Mouse (Mus musculus): ENCODE measurements around the gene Aaed1.

Aaed1 gene

GRCm38 (mm10) chr13:64252147-64252546, 60.4 kb downstream of the Aaed1 start:
- in situ Hi-C loops (cut with MboI, MseI), result no loop called here

GRCm38 (mm10) chr13:64250363-64250762, 62.1 kb downstream of the Aaed1 start:
- in situ Hi-C loops (cut with MboI, MseI), result no loop called here

- in situ Hi-C loops (cut with MboI, MseI), result loop anchor here (5.0 kb wide), 1 partner anchor 58 kb away; no protein-coding TSS in a partner anchor
Observed at GRCm38 (mm10) chr13:64248775-64249524, 63.6 kb downstream of the Aaed1 start.

GRCm38 (mm10) chr13:64248161-64248774, 64.2 kb downstream of the Aaed1 start:
- in situ Hi-C loops (cut with MboI, MseI), result loop anchor here (5.0 kb wide), 1 partner anchor 59 kb away; no protein-coding TSS in a partner anchor

- in situ Hi-C loops (cut with MboI, MseI), result loop anchor here (5.0 kb wide), 1 partner anchor 61 kb away; no protein-coding TSS in a partner anchor
Observed at GRCm38 (mm10) chr13:64246106-64246505, 66.4 kb downstream of the Aaed1 start.

GRCm38 (mm10) chr13:64244685-64245261, 67.7 kb downstream of the Aaed1 start:
- in situ Hi-C loops (cut with MboI, MseI), result loop anchor here (5.0 kb wide), 1 partner anchor 63 kb away; no protein-coding TSS in a partner anchor

- in situ Hi-C loops (cut with MboI, MseI), result no loop called here
Observed at GRCm38 (mm10) chr13:64242721-64243120, 69.8 kb downstream of the Aaed1 start.

GRCm38 (mm10) chr13:64240626-64241025, 71.9 kb downstream of the Aaed1 start:
- in situ Hi-C loops (cut with MboI, MseI), result no loop called here

- in situ Hi-C loops (cut with MboI, MseI), result loop anchor here (10.0 kb wide), 1 partner anchor 1293 kb away; no protein-coding TSS in a partner anchor
Observed at GRCm38 (mm10) chr13:64237681-64238157, 74.8 kb downstream of the Aaed1 start.

- in situ Hi-C loops (cut with MboI, MseI), result loop anchor here (10.0 kb wide), 1 partner anchor 1292 kb away; no protein-coding TSS in a partner anchor
Observed at GRCm38 (mm10) chr13:64237000-64237680, 75.4 kb downstream of the Aaed1 start.

- in situ Hi-C loops (cut with MboI, MseI), result loop anchor here (10.0 kb wide), 1 partner anchor 1291 kb away; no protein-coding TSS in a partner anchor
Observed at GRCm38 (mm10) chr13:64235777-64236176, 76.7 kb downstream of the Aaed1 start.

GRCm38 (mm10) chr13:64235062-64235715, 77.3 kb downstream of the Aaed1 start:
- in situ Hi-C loops (cut with MboI, MseI), result loop anchor here (10.0 kb wide), 1 partner anchor 1290 kb away; no protein-coding TSS in a partner anchor

- in situ Hi-C loops (cut with MboI, MseI), result loop anchor here (10.0 kb wide), 1 partner anchor 1288 kb away; no protein-coding TSS in a partner anchor
Observed at GRCm38 (mm10) chr13:64233139-64233538, 79.4 kb downstream of the Aaed1 start.

- in situ Hi-C loops (cut with MboI, MseI), result no loop called here
Observed at GRCm38 (mm10) chr13:64226725-64227124, 85.8 kb downstream of the Aaed1 start.

GRCm38 (mm10) chr13:64225738-64226137, 86.8 kb downstream of the Aaed1 start:
- in situ Hi-C loops (cut with MboI, MseI), result no loop called here

All from T-helper 2 cell (primary cell).